Mouse (Mus musculus) frontal cortex, postnatal 25 days (tissue): ENCODE data around the gene Rnf185.

Experiments used
- DNase-seq, 2 experiments: peaks; one replicate each; pipeline ENCODE4 v3.0.0; 2022; ENCODE audit warnings: low spot score in 2 of 2

The Rnf185 gene

DNA sequence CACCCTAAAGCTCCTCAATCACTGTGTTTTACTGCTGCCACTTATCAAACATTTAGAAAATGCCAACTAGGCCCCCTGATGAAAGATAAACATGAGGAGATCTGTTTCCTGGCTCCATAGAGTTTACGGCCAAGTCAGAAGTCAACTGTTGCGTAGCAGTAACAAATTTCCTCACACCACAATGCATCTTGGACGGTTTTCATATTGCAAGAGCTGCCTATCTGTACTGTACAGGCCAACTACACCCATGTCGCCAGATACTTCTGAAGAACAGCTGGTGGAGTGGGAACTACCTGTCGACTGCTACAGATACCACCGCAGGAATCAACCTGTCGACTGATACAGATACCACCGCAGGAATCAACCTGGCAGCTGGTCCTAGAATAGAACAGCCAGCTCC lies 7.3 kb downstream of the Rnf185 start:
- no peak for DNase-seq

DNA sequence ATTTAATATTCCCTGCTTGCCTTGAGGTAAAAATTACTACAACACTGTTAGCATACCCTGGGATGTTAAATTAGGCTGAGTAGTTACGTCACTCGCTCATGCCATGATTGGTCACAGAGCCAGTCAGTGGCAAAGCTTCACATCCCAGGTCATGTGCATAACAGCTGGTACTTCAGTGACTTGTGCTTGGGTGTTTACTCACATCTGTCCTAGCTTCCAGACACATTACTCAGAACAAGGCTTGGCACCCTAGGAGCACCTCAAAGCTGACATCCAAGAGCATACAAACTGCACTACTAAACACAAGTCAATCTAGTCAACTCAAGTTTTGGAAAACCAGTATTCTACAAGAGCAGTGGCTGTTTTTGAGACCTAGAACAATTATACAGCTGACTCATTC lies 9.1 kb downstream of the Rnf185 start:
- DNase-seq = no peak

- no peak for DNase-seq
Observed at GRCm38 (mm10) chr11:3442677-3443076, 9.5 kb downstream of the Rnf185 start.

GRCm38 (mm10) chr11:3441696-3442443 lies 10.3 kb downstream of the Rnf185 start:
- no peak for DNase-seq

DNA sequence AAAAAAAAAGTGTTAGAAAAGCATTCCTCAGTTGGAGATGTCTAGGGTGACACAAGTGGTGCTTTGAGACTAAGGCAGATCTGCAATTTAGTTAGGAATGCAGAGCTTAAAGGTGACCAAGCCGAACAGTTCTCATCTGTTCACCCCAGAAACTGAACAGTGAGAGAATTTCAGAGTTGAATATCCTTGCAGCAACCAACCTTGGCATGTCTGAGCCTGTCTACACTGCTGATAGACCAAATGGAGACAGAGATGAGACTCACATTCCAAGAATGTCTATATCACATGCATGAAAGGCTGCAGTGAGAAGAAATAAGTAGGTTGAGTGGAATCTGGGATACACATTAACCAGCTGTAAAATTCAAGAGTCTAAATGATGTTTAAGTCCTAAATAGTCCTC lies 14.5 kb downstream of the Rnf185 start:
- no peak for DNase-seq

- DNase-seq = no peak
Observed at GRCm38 (mm10) chr11:3433809-3434208, 18.4 kb downstream of the Rnf185 start.

GRCm38 (mm10) chr11:3431976-3432603 lies 20.1 kb downstream of the Rnf185 start:
- DNase-seq = no peak

DNA sequence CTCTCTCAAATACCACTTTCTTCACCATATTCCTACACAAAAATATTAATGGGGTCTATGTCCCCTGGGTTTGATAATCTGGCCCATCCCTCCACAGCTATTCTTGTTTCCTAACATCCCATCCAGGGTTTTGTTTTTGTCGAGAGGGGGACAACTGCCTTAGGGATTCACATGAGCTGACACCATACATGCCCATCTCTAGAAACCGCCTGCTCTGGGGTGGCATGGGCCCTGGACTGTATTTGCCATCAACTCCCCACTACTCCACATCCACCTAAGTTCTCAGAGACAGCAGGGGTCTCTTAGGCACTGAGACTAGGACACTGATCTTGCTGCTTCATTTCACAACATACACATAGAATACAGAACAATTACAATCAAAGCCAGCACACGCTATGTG lies 20.6 kb downstream of the Rnf185 start:
- no peak for DNase-seq

DNA sequence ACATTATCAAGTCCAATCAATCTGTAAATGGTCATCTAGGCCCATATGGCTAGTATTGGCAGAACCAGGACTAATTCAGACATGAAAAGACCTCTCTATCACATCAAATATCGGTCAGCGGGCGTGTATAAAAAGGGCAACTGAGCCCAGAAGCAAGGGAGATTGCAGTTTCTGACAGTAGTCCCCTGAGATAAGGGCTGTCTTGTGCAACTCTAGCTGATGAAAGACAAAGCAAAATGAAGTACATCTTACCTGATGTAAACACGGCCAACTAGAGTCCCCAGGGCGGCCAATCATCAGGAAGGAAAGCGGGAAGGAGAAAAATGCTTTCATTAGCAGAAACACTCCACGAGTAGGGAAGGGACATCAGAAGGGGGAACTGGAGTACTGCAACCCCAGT lies 23.5 kb downstream of the Rnf185 start:
- DNase-seq = no peak

DNA sequence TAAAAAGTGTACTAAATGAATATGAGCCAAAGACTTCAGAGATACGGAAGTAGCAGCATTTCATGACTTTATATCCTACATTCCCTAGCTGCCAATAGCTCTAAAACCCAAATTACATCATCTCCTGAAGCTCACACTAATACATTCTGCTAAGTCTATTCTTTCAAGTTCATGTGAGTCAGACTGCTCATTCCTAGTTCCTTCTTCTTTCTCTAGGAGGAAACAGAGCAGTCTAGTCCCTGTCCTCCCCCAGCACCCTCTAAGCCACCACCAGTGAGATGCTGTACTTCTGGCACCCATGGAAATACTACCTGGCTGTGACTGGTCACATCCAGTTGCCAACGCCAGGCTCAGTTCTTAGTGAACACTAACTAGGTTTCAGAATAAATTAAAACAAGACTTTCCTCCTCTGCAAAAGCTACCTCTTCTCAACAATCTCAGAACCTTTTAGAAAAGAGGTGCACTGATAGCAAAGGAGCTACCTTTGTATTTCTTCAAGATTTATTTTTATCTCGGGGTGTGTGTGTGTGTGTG lies 24.4 kb downstream of the Rnf185 start:
- DNase-seq = no peak

DNA sequence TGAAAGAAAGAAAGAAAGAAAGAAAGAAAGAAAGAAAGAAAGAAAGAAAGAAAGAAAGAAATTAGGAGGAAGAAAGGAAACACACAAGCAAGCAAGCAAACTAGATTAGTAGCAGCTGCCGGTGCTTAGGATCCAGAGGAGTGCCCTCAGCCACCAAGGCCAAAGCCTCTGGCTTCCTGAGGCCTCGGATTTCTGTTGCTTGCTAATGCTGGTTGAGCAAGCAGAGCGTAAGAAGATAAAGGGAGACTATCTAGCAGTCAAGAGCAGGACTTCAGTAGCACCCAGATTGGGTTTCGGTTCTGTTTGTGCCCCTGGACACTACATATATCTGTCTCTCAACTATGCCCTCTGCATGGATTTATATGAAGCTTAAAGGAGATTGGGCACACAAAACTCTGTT lies 29.9 kb downstream of the Rnf185 start:
- DNase-seq = no peak

- DNase-seq = no peak
Observed at GRCm38 (mm10) chr11:3418741-3419140, 33.4 kb downstream of the Rnf185 start.

DNA sequence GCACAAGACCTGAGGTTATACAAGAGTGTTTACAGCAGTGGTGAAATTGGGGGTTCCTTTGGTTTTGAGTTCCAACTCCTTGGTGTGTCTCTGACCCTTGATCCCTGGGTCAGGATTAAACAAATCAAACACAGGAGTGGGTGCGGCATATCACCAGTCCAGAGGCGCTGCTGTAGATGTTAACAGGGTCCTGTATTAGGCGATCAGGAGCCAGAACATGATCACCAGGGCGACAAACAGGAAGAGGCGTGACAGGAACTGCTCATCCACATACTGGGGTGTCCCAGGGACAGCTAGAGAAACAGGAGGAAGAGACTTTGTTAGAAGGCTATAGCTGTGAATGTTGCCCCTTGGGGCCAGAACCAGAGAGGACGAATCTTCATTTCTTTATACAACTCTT lies 34.4 kb downstream of the Rnf185 start:
- no peak for DNase-seq

DNA sequence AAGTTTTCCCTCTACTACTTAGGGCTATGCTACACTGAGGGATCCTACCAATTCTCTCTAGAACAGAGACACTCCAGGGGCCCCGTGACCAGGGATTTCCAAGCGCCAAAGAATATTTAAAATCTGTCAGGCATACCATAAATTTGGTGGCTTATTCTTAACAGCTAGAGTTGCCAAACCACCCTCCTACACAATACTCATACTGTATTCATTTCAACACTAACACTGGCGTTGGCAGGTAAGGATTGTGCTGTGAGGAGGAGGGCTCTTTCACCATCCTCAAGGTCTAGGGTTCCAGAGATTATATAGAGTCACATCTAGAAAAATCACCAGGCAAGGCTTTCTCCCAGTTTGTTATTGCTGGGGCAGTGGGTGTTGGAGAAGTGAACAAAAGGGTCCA lies 35.8 kb downstream of the Rnf185 start:
- no peak for DNase-seq

DNA sequence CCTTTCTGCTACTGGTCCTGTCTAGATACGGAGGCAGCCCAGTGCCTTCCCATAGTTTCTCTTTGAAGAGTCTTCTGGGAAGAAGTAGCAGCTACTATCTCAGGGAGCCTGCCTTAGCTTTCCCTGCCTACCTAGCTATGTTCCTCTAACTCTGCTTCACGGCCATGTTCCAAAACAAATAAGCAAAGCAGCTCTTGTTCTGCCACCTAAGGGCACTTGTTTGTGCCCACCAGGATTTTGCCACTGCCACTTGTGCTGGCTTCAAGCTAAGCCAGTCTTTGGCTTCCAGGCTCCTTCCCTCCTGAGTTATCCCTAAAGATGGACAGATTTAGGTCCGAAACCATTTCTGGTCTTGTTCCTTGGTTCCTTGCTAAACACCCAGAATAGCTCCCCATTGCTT lies 40.1 kb downstream of the Rnf185 start:
- DNase-seq = no peak

DNA sequence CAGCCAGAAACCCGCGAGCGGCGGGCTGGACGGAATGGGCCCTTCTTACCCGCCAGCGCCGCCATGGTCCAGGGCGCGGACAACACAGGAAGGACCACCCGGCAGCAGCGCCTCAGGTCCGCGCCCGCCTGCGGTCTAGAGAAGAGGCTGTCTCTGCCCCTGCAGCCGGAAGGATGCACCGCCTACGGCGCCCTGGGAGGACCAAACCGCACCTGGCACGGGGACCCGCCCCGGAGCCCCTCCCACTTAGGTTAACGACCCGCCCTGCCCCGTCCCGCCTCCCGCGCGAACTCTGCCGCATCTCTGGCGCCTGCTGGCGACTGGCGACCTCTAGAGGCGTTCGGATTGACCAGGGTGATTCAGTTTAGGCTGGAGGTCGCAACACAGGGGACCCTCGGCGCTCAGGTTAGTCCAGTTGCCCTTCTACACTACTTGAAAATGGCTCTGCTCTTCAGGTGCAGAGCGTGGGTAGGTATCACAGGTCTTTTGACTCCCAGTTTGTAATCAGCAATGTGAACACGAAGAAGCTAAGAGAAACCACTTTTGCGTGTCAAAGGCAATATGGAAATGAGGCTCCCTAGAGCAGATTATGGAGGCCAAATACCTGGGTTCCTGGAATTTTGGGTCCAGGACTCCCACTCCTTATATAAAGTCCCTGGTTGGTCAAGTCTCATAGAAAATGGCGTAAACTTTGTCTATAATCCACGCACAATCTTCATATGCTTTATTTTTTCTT lies 43.0 kb downstream of the Rnf185 start, which contains the start of gene Limk2:
TSS of gene Limk2 (minus strand) at position 193 of the 736 bp plus-strand sequence.
- DNase-seq = peak; percentile 68 to 74

DNA sequence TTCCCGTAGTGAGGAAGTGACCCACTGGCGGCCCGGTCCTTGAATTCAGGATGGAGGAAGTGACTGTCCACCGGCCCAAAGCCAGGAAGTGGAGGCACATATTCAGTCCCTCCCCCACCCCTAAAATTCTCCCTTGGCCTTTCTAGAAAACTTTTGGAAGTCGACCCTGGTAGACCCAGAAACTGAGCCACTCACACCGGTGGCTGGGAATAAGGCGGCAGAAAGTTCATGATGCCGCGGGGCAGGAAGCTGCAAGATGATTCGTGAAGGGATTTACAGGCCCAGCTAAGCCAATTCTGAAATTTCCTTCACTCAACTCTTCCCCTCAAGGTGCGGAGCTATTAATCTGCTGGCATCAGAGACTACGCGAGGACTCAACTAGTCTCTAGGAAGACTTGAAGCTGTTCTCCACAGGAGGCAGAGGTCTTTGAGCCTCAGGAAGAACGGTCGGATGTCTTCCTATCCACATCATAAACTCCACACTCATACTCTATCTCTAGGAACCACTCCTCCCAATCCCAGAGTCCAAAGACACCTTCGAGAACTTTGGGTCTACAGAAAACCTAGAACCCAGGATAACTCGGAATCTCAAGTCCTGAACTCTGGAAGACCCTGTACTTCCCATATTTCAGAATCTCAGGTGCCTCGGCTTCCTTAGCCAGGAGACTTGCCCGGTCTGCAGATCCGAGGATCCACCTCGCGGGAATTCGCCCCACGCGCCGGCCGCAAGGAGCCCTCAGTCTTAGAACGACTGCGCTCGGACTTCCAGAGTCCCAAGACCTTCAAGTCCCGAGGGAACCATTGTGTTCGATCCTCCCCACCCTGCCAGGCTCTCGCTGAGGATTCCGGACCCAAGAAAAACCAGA lies 43.8 kb downstream of the Rnf185 start:
- no peak for DNase-seq

GRCm38 (mm10) chr11:3404287-3405047 lies 47.7 kb downstream of the Rnf185 start:
- no peak for DNase-seq

DNA sequence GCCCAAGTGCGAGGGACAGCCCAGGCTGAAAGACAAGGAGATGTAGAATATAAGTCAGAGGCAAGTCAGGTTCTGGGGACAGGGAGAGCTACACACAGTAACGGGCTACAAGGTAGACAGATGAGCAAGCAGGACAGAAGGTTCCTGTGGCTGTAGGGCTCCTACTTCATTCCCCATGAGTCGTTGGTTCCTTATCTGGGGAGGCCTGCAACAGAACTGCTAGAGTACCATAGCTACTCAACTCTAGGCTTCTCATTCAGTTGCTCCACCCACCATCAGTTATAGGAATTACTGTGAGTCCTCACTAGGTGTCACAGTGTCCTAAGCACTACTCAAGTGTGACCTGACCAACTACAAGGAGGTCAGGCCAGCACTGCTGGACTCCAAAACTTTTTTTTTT lies 49.1 kb downstream of the Rnf185 start:
- DNase-seq = no peak

DNA sequence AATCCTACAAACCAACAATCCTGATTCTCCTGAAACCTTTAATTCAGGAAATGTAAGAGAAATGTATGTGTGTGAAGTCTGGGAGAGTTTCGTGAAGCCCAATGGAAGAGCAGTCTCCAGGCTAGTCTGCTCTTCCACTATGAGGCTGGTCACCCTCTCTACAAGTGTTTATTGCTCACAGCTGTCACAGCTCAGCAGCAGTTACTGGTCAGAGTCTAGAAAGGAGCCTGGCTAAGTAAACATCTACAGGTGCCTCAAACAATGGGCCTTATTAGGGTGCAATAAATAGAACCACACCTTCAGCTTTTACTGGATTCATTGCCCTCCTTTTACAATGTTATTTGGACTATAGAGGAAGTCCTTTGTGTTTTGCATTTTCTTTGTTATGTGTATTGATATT lies 53.8 kb downstream of the Rnf185 start:
- DNase-seq = no peak

- DNase-seq = no peak
Observed at GRCm38 (mm10) chr11:3396562-3396961, 55.6 kb downstream of the Rnf185 start.
